Mouse (Mus musculus) gastrocnemius, postnatal 4 days (tissue): ENCODE results near the gene Adra1d. TPM values are rescaled to one million over a fixed set of nuclear protein-coding genes. Genes with fewer than 3 reads are reported as not detected.

ENCODE experiments used
- DNase-seq, 2 experiments: peaks; one replicate each; pipeline ENCODE4 v3.0.0; 2021 to 2022; ENCODE audit warnings: low spot score in 2 of 2, mixed read lengths in 2 of 2
- long read RNA-seq, 2 experiments: library from polyadenylated mRNA; stranded (forward); transcript quantifications; one replicate each; pipeline ENCODE4 v2.0.0; 2021
- total RNA-seq, 2 experiments: library from RNA; stranded (reverse); gene quantifications; 2 replicates each; pipeline ENCODE4 v1.2.3; 2021

Gene Adra1d
- total RNA-seq = 1 to 10 TPM; 1.8 to 2.2 TPM
- long read RNA-seq, experiment 1, partial matches to known transcripts = 0 of 2 reads
- long read RNA-seq, experiment 1, other reads (novel, unspliced or antisense) = 0 of 2 reads
- long read RNA-seq, experiment 2, partial matches to known transcripts = 0 of 3 reads
- long read RNA-seq, experiment 2, other reads (novel, unspliced or antisense) = 0 of 3 reads

- peak in 1 of 2 experiments; percentile 40 for DNase-seq
Observed at GRCm38 (mm10) chr2:131561891-131562585, at the start of gene Adra1d. Gene Adra1d (minus strand): TSS chr2:131562283.

- no peak for DNase-seq
Observed at GRCm38 (mm10) chr2:131601881-131602280, 39.8 kb upstream of the Adra1d start.

- DNase-seq = no peak
Observed at GRCm38 (mm10) chr2:131594871-131595270, 32.8 kb upstream of the Adra1d start.

GRCm38 (mm10) chr2:131587521-131587920 is 25.4 kb upstream of the Adra1d start:
- no peak for DNase-seq

- no peak for DNase-seq
Observed at GRCm38 (mm10) chr2:131581506-131581905, 19.4 kb upstream of the Adra1d start.

GRCm38 (mm10) chr2:131562586-131563122 is 571 bp upstream of the Adra1d start:
- DNase-seq = peak in 1 of 2 experiments; percentile 76

GRCm38 (mm10) chr2:131561344-131561870 is 676 bp downstream of the Adra1d start:
- no peak for DNase-seq

GRCm38 (mm10) chr2:131560205-131560919 is 1.7 kb downstream of the Adra1d start:
- no peak for DNase-seq

GRCm38 (mm10) chr2:131557896-131558295 is 4.2 kb downstream of the Adra1d start:
- DNase-seq = no peak

GRCm38 (mm10) chr2:131552736-131553400 is 9.2 kb downstream of the Adra1d start:
- no peak for DNase-seq

GRCm38 (mm10) chr2:131551701-131552620 is 10.1 kb downstream of the Adra1d start:
- no peak for DNase-seq

GRCm38 (mm10) chr2:131550906-131551305 is 11.2 kb downstream of the Adra1d start:
- no peak for DNase-seq

- no peak for DNase-seq
Observed at GRCm38 (mm10) chr2:131550474-131550873, 11.6 kb downstream of the Adra1d start.

- DNase-seq = no peak
Observed at GRCm38 (mm10) chr2:131549090-131549489, 13.0 kb downstream of the Adra1d start.

- no peak for DNase-seq
Observed at GRCm38 (mm10) chr2:131548330-131548729, 13.8 kb downstream of the Adra1d start.

GRCm38 (mm10) chr2:131546745-131547408 is 15.2 kb downstream of the Adra1d start:
- no peak for DNase-seq

- DNase-seq = peak in 1 of 2 experiments; percentile 19
Observed at GRCm38 (mm10) chr2:131546308-131546700, 15.8 kb downstream of the Adra1d start.

- DNase-seq = peak; percentile 31 to 64
Observed at GRCm38 (mm10) chr2:131545386-131546307, 16.4 kb downstream of the Adra1d start.
